Mouse (Mus musculus) embryonic facial prominence, embryonic 12.5 days (tissue): Measurements from ENCODE around the gene Aspscr1. TPM values are rescaled to one million over a fixed set of nuclear protein-coding genes. Genes with fewer than 3 reads are reported as not detected.
"Not testable (repeated sequence)": the region's sequence is repeated elsewhere in the genome, so short reads cannot be mapped to it uniquely, and the experiment has no call there.

ENCODE experiments used
- ATAC-seq: fragments of 200-750 bp; cut with Nextera tagmentation; 2 replicates; pipeline ENCODE4 v1.8.0; 2017; ENCODE audit not compliant: insufficient number of reproducible peaks, insufficient read depth, low FRiP score, low TSS enrichment
- H3K27ac ChIP-seq: fragments of 300-500 bp; sonication (generic); 2 replicates; pipeline ENCODE4 v1.5.1; 2016; ENCODE audit warnings: mild to moderate bottlenecking
- H3K27me3 ChIP-seq: fragments of 300-500 bp; sonication (generic); 2 replicates; pipeline ENCODE4 v1.6.1; 2016; ENCODE audit warnings: mild to moderate bottlenecking, moderate library complexity
- H3K36me3 ChIP-seq: fragments of 300-500 bp; sonication (generic); 2 replicates; pipeline ENCODE4 v1.6.1; 2016; ENCODE audit warnings: mild to moderate bottlenecking
- H3K4me1 ChIP-seq: fragments of 300-500 bp; sonication (generic); 2 replicates; pipeline ENCODE4 v1.6.1; 2016
- H3K4me2 ChIP-seq: fragments of 300-500 bp; sonication (generic); replicated peaks from 2 replicates; pipeline ENCODE4 v1.6.1; 2016; ENCODE audit warnings: mild to moderate bottlenecking, moderate library complexity
- H3K4me3 ChIP-seq: fragments of 300-500 bp; sonication (generic); 2 replicates; pipeline ENCODE4 v1.5.1; 2016; ENCODE audit warnings: mild to moderate bottlenecking
- H3K9ac ChIP-seq: fragments of 300-500 bp; sonication (generic); 2 replicates; pipeline ENCODE4 v1.6.1; 2016; ENCODE audit warnings: mild to moderate bottlenecking, moderate library complexity
- H3K9me3 ChIP-seq: fragments of 300-500 bp; sonication (generic); 2 replicates; pipeline ENCODE4 v1.6.1; 2016; ENCODE audit warnings: mild to moderate bottlenecking, moderate library complexity
- WGBS: fragments of 180-500 bp; shearing (Covaris S2); methylation state at CpG from one replicate; pipeline ENCODE4 v1.1.7; 2016; 5-methylcytosine and 5-hydroxymethylcytosine counted together
- polyA plus RNA-seq: library from polyadenylated mRNA; unstranded; fragments of >200 nt; fragmentation: Nextera tagmentation; extraction: Ambion mirVana; gene quantifications from 2 replicates; pipeline ENCODE4 v1.2.1, GENCODE M21; 2016

Aspscr1 gene
- polyA plus RNA-seq, 1 experiment from 2014 or later: 131 TPM

DNA sequence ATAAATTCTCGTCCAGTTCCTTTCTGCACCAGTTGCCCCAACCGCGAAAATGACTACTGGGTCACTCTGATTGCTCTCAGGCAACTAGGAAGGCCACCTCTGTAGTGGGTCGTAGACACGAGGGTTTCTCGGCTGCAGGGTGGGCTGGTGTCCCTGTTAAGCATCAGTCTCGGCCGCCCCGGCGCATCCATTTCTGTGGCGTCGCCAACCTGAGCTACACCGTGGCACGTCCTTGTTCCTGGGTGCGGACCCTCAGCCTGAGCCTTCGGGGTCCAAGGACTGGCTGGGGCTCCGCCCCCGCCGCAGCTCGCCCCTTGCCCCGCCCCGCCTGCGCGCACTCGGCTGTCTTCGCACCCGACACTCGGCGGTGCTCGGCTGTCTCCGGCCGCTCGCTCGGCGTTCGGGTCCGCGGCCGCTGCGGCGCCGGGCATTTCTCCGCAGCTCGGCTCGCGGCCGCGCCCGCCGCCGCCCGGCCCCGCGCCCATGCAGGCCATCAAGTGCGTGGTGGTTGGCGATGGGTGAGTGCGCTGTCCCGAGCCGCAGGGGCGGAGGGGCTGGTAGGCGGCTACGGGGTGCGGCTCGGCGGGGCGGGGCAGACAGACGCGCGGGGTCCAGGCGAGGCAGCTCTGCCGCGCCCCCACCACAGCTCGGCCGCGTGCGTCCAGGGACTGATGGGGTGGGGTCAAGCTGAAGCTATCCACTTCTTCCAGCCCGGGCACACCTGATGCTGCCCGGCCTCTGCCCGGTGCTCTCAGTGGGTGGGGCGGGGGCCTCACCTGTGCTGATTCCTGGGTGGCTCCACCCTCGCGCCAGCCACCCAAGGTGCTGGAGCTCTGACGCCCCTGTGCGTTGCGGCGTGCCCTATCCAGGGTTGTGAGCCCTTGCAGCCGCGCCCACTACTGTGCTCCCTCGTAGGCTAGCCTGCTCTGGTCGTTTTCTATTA lies 48.6 kb downstream of the Aspscr1 start, which contains the start of gene Rac3:
TSS of gene Rac3 (plus strand) at position 347 of the 943 bp plus-strand sequence.
- peak within 1 kb of the TSS; percentile 93 for H3K4me2 ChIP-seq
- 1% methylated on average over 89 of the region's 90 CpGs for WGBS
- H3K9ac ChIP-seq: peak within 1 kb of the TSS; percentile 86
- H3K27me3 ChIP-seq: peaks cover 14% of the 10 kb centered on the region; the same call in 1 of the 2 replicates
- H3K27ac ChIP-seq: no peak within 1 kb of the TSS
- ATAC-seq: peak; percentile 76
- H3K4me3 ChIP-seq: peak within 1 kb of the TSS; percentile 67
- H3K4me1 ChIP-seq: peaks cover 13% of the 10 kb centered on the region
- no peaks in the 10 kb centered on the region for H3K9me3 ChIP-seq
- H3K36me3 ChIP-seq: peaks cover 38% of the 10 kb centered on the region

GRCm38 (mm10) chr11:120722067-120722630 lies 49.4 kb downstream of the Aspscr1 start:
- H3K9me3 ChIP-seq: no peaks in the 10 kb centered on the region
- peak overlapping the region; percentile 86 for H3K9ac ChIP-seq
- no peak for ATAC-seq
- WGBS: 18% methylated on average over 21 of the region's 21 CpGs
- H3K36me3 ChIP-seq: peaks cover 33% of the 10 kb centered on the region
- peak overlapping the region; percentile 93 for H3K4me2 ChIP-seq
- H3K27me3 ChIP-seq: peaks cover 14% of the 10 kb centered on the region; the same call in 1 of the 2 replicates
- H3K27ac ChIP-seq: no peak overlapping the region
- H3K4me3 ChIP-seq: peak overlapping the region; percentile 67
- peaks cover 17% of the 10 kb centered on the region for H3K4me1 ChIP-seq

- Histone ChIP-seq H3K4me1 (peaks cover 17% of the 10 kb centered on the region), H3K27me3 (peaks cover 14% of the 10 kb centered on the region; the same call in 1 of the 2 replicates), H3K9me3 (no peaks in the 10 kb centered on the region), H3K27ac (no peak overlapping the region), H3K9ac (no peak overlapping the region), H3K4me3 (no peak overlapping the region), H3K4me2 (no peak overlapping the region), H3K36me3 (peaks cover 26% of the 10 kb centered on the region)
- ATAC-seq: no peak
- 87% methylated on average over 11 of the region's 11 CpGs for WGBS
Observed at GRCm38 (mm10) chr11:120722761-120723382, 50.1 kb downstream of the Aspscr1 start.

- H3K36me3 ChIP-seq: peaks cover 19% of the 10 kb centered on the region
- peaks cover 17% of the 10 kb centered on the region for H3K4me1 ChIP-seq
- no peak overlapping the region for H3K27ac ChIP-seq
- peak overlapping the region; percentile 29; the same call in 1 of the 2 replicates for H3K9ac ChIP-seq
- no peak overlapping the region for H3K4me3 ChIP-seq
- H3K9me3 ChIP-seq: no peaks in the 10 kb centered on the region
- no peak for ATAC-seq
- peaks cover 14% of the 10 kb centered on the region; the same call in 1 of the 2 replicates for H3K27me3 ChIP-seq
- 86% methylated on average over 7 of the region's 7 CpGs for WGBS
- H3K4me2 ChIP-seq: no peak overlapping the region
Observed at GRCm38 (mm10) chr11:120723509-120723908, 50.7 kb downstream of the Aspscr1 start.

DNA sequence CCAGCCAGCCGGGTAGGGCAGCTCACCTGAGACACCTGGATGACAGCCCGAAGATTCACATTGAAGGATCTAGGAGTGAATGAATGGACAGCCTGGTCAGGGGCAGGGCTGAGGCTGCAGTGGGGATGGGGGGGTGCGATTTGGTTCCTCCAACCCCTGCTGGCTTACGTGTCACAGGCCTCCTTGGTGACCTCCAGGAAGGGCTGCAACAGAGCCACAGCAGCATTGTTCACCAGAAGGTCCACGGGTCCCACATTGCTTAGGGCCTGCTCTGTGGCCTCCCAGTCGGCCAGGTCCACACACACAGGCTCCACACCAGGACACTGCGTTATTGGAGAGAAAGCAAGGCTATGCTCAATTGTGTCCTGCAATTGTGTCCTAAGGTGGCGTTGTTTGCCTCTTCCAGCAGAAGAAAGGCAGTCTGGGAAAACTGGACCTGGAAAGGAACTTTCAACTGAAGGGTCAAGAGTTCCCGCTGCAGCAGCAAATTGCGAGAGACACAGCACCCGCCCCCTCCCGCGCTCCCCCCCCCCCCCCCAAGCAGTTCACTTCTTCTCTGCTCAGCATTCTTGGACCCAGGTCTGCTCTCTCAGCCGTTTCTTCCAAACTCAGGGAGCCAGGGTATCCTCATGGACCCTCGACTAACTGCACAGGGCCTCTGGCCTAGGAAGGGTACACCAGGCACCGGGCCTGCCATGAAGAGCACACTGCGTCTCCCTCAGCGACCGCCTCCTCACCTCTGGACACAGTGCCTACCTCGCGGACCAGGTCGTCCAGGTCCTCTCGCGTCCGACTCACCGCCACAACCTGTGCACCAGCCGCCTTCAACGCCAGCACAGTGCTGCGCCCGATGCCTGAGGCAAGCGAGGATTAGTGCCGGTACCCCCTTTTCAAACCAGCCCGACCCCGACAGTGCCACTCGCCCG lies 53.7 kb downstream of the Aspscr1 start:
- 0 out of 2 replicates have a peak, but pooled peaks cover 6% of the 10 kb centered on the region for H3K36me3 ChIP-seq
- H3K27ac ChIP-seq: no peak overlapping the region
- peak overlapping the region; percentile 81 for H3K4me2 ChIP-seq
- H3K9me3 ChIP-seq: no peaks in the 10 kb centered on the region
- peak overlapping the region; percentile 56 for H3K4me3 ChIP-seq
- H3K4me1 ChIP-seq: peaks cover 21% of the 10 kb centered on the region; the same call in 1 of the 2 replicates
- H3K9ac ChIP-seq: peak overlapping the region; percentile 46
- 0 out of 2 replicates have a peak, but pooled peaks have one; percentile 2 for ATAC-seq
- H3K27me3 ChIP-seq: peaks cover 14% of the 10 kb centered on the region; the same call in 1 of the 2 replicates
- WGBS: 20% methylated on average over 34 of the region's 36 CpGs

- H3K27ac ChIP-seq: no peak within 1 kb of the TSS
- peak; percentile 79 for ATAC-seq
- peak within 1 kb of the TSS; percentile 81 for H3K4me2 ChIP-seq
- peaks cover 23% of the 10 kb centered on the region; the same call in 1 of the 2 replicates for H3K4me1 ChIP-seq
- H3K9me3 ChIP-seq: no peaks in the 10 kb centered on the region
- peak within 1 kb of the TSS; percentile 46 for H3K9ac ChIP-seq
- 1% methylated on average over 14 of the region's 14 CpGs for WGBS
- peak within 1 kb of the TSS; percentile 56 for H3K4me3 ChIP-seq
- H3K27me3 ChIP-seq: peaks cover 8% of the 10 kb centered on the region; the same call in 1 of the 2 replicates
- H3K36me3 ChIP-seq: 0 out of 2 replicates have a peak, but pooled peaks cover 6% of the 10 kb centered on the region
Observed at GRCm38 (mm10) chr11:120727169-120727527, 54.4 kb downstream of the Aspscr1 start, which contains the start of gene Dcxr. Dcxr (minus strand) TSS chr11:120727281.

- H3K4me3 ChIP-seq: no peak overlapping the region
- no peaks in the 10 kb centered on the region for H3K9me3 ChIP-seq
- no peak overlapping the region for H3K9ac ChIP-seq
- 56% methylated on average over 12 of the region's 12 CpGs for WGBS
- H3K36me3 ChIP-seq: 0 out of 2 replicates have a peak, but pooled peaks cover 6% of the 10 kb centered on the region
- H3K4me2 ChIP-seq: 0 out of 2 replicates have a peak overlapping the region, but pooled peaks have one; percentile 81
- peaks cover 25% of the 10 kb centered on the region; the same call in 1 of the 2 replicates for H3K4me1 ChIP-seq
- no peak overlapping the region for H3K27ac ChIP-seq
- no peak for ATAC-seq
- peaks cover 5% of the 10 kb centered on the region; the same call in 1 of the 2 replicates for H3K27me3 ChIP-seq
Observed at GRCm38 (mm10) chr11:120727564-120727963, 54.8 kb downstream of the Aspscr1 start.

GRCm38 (mm10) chr11:120728530-120729240 lies 55.9 kb downstream of the Aspscr1 start:
- Histone ChIP-seq H3K9me3 (no peaks in the 10 kb centered on the region), H3K4me3 (no peak overlapping the region), H3K36me3 (0 out of 2 replicates have a peak, but pooled peaks cover 1% of the 10 kb centered on the region), H3K4me2 (no peak overlapping the region), H3K4me1 (peaks cover 27% of the 10 kb centered on the region; the same call in 1 of the 2 replicates), H3K27ac (no peak overlapping the region), H3K9ac (no peak overlapping the region), H3K27me3 (peaks cover 5% of the 10 kb centered on the region; the same call in 1 of the 2 replicates)
- ATAC-seq: no peak
- WGBS: 77% methylated on average over 11 of the region's 11 CpGs

GRCm38 (mm10) chr11:120729432-120730050 lies 56.8 kb downstream of the Aspscr1 start:
- WGBS: 3% methylated on average over 18 of the region's 21 CpGs
- Histone ChIP-seq H3K4me3 (peak overlapping the region; percentile 12; the same call in 1 of the 2 replicates), H3K4me1 (peaks cover 27% of the 10 kb centered on the region; the same call in 1 of the 2 replicates), H3K4me2 (peak overlapping the region; percentile 39)
- ATAC-seq, H3K9me3 ChIP-seq, H3K27ac ChIP-seq, H3K27me3 ChIP-seq, H3K36me3 ChIP-seq, H3K9ac ChIP-seq: not testable (repeated sequence)
